Mouse (Mus musculus): ENCODE results near the gene 4930578G10Rik.
A peak's percentile ranks its signal among the peaks of the same experiment; 100 is the strongest.

- TF ChIP-seq CTCF (IDR thresholded peaks at IDR 0.05; ENCODE audit: low read depth) (peak; percentile 27), EP300 (IDR thresholded peaks at IDR 0.05; ENCODE audit: low read depth) (no peak)
These were observed 135.4 kb downstream of the 4930578G10Rik start for GRCm38 (mm10) chr4:42870748-42871147.
